Mouse (Mus musculus): ENCODE measurements around the gene Satb2.

GRCm38 (mm10) chr1:56930096-56930495, 48.4 kb downstream of the Satb2 start:
- TF ChIP-seq POLR2A (IDR thresholded peaks at IDR 0.05; ENCODE audit: control insufficient read depth, extremely low read depth, insufficient read depth, low read length, poor library complexity) = no peak
- no peak for TF ChIP-seq CTCF (IDR thresholded peaks at IDR 0.05; ENCODE audit: borderline replicate concordance, control insufficient read depth, extremely low read depth, insufficient read depth, low read length, poor library complexity)
